Mouse (Mus musculus) lung, postnatal 10 days (tissue): Measurements from ENCODE around the gene Tgds.
A peak's percentile ranks its signal among the peaks of the same experiment; 100 is the strongest.
"Not testable (repeated sequence)": the region's sequence is repeated elsewhere in the genome, so short reads cannot be mapped to it uniquely, and the experiment has no call there.

Experiments
- DNase-seq: peaks from one replicate; pipeline ENCODE4 v3.0.0; 2021

The Tgds gene

DNA sequence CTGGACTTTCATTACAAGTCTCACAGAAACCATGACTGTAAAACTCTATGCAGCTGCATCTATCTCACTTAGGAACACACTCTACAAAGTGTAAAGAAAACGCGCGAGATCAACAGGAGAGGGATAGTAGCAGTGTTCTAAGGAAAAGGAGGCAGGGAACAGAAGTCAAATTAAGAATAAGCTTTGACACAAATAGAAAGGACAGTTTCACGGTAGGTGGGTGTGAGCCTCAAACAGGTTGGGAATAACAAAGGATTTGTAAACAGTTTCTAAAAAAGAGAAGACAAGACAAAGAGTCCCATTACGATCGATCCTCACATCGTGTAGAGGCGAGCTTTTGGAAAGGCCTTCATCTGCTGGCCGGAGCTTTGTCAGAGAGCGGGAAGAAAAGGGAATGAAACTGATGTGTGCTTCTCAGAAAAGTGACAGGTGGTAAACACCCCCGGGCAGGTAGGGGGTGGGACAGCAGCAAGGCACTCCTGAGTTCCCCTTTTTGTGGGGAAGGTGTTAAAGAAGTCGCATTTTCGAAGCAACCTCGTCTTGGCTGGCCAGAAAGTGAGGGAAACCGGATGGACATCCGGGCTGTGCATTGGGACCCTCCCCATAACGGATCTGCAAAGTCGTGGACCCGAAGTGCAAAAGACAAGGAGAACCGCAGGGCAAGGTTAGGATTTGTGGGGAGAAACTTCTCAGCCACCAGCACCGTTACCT lies 469 bp downstream of the Tgds start:
- DNase-seq: no peak

DNA sequence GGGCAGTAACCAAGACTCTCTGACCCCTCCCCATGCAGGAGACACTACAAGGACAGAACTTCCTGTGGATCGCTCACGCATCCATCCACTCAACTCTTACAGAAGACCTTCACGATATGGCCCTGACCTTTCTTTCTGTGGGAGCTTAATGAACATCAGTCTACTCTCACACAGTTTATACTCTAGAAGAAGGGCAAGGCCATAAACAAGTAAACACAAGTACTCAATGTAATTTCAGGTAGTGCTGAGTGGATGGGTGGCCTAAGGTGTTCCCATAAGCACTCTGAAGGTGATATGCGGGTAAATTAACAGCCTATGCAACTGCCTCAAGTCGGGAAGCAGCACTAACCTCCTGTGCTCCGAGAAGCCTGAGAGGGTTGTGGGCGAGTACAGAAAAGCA lies 1.1 kb downstream of the Tgds start:
- no peak for DNase-seq

DNA sequence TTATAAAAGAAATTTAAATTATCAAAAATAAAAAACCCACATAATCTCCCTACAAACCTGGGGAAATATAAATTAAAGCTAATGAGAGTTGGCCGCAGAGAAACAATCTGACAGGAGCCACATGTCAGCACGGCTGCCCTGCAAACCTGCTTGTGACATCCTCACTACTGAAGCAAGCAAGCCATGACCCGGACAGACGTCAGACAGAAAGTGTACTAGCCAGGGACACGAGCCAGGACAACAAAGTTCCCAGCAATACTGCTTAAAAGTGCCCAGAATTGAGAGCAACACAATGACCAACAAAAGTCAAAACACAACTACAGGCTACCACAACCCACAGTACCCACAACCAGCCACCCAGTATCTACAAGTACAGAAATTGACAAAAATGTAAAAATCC lies 6.3 kb downstream of the Tgds start:
- no peak for DNase-seq

DNA sequence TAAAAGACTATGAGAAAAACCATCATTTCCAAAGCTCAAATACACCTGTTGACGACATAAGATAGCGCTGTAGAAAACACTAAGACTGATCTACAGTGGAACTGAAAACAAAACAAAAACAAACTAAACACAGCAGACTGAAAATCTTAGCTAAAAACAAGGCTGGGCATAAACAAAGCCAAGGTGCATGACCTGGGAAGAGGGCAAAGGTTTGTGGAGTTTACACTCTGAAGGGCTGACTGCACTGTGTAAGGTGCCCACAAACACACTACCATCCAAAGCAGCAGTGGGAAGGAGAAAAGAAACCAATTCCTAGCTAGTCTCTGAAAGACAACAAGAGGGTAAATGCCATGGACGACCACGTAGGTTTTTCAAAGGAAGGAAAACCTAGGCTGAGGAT lies 7.8 kb downstream of the Tgds start:
- no peak for DNase-seq

DNA sequence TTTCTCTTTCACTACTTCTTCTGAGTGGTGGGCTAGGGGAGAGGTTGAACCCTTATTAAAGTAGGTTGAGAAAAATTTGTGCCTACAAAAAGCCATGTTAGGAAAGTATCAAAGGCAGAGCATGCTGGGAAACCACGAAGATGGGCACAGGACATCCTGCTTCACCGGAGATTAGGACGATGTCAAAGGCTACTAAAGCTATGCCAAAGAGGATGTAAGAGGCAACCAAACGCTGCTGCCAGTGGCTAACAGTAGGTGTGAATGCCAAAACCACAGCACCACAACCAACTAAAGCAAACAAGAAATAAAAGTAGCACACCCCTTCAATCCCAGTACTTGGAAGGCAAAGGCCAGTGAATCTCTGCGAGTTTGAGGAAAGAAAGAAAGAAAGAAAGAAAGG lies 8.4 kb downstream of the Tgds start:
- no peak for DNase-seq

DNA sequence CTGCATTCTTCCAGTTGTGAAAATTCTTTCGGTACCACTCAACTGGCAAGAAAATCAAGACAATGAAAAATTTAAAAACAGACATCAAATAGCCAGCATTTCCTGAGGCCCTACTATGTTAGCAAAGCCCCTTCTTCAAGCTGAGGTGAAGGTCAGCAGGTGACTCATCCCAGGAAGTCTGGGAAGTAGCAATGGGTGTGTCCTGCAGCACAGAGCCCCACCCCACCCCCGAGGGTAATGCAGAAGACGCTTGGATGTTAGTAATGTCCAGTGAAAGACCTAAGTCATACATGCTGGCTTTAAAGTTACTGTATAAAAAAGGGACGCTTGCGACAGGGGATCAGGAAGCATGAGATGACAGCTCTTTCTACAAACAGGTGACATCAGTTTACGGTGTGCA lies 19.4 kb downstream of the Tgds start:
- no peak for DNase-seq

DNA sequence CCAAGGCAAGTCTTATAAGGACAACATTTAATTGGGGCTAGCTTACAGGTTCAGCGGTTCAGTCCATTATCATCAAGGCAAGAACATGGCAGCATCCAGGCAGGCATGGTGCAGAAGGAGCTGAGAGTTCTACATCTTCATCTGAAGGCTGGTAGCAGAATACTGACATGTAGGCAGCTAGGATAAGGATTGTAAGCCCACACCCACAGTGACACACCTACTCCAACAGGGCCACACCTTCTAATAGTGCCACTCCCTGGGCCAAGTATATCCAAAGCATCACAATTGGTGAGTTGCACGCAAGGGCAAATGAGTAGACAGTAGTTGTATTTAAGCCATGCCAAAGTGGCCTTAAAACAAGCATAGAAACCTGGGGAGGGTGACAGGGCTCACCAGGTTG lies 25.1 kb downstream of the Tgds start:
- not testable (repeated sequence) for DNase-seq

DNA sequence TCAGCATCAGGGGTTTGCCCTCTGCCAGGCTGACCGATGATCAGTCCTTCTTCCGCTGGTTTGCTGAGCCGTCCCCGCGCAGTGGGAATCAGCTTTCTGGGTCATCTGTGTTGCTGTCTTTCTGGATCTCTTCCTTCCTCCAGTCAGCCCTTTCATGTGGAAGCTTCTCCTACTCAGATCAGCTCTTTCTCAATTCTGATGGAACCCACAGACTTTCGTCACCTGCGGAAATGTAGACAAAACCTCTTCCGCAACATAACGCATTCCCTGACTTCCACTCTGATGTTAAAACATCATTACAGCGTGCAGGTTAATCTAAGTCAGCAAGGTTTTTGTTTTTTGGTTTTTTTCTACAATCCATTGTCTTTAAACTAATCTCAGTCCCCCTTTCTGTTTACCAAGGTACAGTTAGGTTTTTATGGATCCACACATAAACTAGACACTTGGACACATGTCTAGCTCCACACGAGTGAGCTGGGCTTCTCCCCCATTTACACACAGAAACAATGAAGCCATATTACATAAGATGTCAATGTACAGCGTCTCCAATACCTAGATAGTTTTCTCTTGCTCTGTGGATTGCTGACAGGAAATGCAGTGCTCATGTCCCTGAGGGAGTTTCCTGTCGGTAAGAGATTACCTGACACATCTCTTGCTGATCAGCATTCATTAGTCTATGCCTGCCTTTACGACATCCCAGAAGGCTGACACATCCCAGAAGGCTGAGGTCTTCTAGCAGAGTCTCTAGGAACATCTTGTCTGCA lies 31.1 kb downstream of the Tgds start:
- no peak for DNase-seq

DNA sequence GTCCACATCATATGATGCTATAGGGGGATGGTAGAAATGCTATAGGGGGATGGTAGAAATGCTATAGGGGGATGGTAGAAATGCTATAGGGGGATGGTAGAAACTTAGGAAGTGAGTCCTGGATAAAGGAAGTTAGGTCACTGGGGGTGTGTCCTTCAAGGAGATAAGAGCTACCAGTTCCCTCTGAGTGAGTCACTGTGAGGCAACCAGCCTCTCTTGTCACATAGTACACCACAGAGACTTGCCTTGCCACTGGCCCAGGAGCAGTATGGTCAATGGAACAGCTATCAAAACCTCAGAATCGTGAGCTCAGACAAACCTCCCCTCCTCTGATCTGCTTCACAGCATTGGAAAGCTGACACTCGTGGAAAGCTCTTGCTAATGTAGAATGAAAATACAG lies 34.3 kb downstream of the Tgds start:
- no peak for DNase-seq

DNA sequence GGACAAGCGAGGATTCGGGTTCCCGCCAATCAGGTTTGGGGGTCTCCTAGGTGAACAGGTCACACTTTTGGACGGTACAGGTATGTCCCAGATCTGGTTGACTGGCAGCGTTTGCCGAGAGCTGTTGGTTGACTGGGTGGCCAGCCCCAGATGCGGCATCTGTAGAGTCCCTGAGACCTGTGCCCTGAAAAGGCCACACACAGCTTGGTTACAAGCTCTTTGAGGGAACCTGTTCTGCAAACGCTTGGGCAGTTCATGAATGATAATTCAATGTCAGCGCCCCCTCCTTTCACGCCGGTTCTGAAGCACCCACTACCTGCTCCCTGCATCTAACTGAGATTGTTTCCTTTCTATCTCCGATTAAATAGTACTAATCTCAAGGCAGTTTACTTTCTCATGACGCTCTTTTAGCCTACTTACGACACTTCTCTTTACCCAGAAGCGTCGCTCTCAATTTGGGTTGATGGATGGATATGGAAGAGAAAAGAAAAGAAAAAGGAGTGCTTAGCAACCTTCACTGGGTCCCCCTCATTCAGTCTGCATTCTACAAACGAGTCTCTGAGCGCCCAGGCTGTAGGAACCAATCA lies 42.7 kb downstream of the Tgds start:
- no peak for DNase-seq

DNA sequence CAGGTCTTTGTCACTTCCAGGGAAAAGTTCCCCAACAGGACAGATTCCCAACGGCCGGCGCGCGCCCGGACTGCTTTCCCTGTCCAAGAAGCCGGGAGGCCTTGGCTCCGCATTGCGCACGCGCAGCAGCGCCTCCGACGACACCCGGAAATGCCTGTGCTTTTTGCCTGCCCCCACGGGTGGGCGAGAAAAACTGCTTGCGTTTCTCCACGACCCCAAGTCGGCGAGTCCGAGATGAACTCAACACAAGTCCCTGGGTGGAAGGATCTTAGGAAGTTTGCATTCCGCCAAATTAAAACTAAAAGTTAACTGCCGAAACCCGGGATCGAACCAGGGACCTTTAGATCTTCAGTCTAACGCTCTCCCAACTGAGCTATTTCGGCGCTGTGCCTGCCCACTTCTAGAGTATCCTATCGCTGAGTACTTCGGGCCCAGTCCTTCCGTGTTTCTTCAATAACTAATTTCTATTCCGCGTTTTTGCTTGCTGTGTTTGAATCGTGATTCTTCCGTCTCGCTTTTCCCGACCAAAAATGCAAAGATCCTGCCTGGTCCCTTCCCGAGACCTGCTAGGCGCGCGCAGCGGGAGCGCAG lies 43.2 kb downstream of the Tgds start:
- peak; percentile 96 for DNase-seq

DNA sequence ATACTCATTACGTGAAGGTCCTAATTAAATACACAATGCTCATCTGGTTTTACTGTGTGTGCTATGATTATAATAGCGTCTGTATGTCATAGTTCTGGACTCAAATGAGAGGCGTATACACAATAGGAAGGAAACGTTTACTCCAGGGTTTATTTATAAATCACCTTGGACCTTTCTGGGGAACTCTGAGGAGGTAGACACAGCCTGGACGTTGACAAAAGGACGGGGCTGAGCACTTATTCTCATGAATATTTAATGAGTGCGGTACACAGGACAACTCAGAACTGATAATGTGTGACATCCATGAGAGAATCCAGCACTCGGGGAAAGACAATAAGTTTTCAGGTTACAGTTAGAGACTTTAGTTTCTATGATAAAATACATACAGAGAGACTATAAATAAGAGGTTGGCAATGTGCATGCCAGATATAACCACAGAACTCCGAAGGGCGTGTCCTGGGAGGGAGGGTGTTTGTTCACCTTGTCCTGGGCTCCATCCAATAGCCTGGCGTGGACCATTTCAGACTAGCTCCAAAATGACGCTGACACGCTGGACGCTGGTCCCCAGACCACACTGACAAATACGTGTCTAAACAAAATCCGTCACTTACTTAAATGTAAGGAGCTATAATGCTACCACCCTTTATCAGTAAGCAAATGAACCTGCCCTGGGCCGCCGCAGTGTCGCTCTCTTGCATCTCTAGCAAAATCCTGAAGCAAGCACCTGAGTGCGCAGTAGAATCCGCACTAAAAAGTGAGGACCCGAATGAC lies 43.9 kb downstream of the Tgds start:
- DNase-seq: peak; percentile 49

DNA sequence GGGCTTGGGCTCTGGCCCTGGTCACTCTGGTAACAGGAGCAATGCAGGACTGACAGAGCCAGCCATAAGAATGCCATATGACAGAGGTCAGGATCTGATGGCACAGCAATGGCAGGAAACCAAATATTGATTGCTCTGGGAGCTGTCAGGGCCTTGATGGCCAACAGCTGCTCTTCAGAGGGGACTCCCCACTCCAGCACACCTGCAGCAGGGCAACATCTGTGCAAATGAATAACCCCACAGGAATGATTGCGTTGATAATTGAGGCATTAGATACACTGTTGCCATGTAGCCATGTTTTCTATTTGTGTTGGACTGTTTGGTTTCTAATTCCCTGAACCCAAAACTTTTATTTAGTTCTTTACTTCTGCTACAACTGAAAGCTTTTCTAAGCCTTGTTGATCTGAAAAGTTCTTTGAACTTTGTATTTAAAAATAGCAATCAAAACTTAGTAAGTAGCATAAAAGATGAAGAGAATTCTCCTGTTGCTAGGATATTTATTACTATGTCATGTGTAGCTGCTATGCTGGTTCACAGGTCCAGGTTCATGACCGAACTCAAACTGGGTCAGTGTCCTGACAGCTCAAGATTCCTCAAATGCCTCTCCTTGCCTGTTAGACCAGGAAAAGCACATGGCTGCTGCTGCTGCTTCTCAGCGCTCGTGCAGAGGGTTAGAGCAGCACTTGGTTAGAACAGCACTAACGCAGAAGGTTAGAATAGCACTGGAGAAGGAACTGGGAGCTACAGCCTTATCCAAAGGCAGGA lies 46.1 kb downstream of the Tgds start:
- DNase-seq: no peak

DNA sequence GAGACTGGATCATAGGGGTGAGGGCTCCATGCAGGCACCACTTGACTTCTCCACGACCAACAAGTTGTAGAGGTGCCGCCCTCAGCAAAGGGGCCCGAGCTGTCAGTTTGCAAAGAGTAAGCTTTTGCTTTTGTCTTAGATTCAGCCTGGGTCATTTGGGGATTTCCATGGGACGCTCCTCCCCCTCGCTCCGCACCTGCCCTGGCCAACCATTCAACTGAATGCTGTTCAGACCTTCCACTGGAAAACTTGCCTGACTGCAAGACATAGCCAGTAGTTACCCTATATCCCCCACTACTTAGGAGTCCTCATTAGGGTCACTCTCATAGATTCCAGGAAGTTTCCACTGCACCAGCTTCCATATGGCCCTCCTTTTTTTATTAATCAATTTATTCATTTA lies 48.7 kb downstream of the Tgds start:
- DNase-seq: no peak

DNA sequence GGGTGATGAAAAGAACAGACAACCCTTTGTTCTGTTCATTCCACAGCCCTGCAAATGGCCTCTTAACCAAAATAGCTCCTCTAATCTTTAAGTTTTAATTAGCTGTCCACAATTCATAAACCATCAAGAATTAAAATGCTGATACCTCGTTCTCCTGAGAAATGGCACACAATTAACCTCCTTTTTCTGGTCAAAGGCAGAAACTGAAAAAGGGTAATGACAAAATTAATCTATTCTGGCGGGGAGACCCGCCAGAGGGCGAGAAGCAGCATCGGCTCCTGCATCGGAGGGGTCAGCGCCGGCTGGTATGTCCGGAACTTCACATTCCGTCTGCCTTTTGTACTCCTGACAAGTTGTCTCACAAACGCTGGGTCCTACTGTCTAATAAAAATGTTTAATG lies 51.9 kb downstream of the Tgds start:
- no peak for DNase-seq

DNA sequence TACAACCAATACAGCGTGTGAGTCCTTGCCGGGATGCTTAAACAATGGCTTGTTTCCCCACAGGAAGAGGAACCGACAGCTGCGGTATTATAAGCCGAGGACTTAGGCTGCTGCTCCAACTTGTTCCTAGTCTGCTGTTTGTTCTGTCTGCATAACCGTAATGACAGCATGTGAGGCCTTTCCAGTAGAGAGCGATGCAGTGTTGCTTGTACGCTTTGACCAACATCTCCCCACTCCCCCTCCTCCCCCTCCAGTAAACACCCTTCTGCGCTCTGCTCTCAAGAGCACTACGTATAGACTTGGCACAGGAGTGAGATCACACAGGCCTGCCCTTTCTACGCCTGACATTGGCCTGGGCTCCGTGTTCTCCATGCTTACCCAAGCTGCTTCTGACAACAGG lies 62.5 kb downstream of the Tgds start:
- peak; percentile 15 for DNase-seq

DNA sequence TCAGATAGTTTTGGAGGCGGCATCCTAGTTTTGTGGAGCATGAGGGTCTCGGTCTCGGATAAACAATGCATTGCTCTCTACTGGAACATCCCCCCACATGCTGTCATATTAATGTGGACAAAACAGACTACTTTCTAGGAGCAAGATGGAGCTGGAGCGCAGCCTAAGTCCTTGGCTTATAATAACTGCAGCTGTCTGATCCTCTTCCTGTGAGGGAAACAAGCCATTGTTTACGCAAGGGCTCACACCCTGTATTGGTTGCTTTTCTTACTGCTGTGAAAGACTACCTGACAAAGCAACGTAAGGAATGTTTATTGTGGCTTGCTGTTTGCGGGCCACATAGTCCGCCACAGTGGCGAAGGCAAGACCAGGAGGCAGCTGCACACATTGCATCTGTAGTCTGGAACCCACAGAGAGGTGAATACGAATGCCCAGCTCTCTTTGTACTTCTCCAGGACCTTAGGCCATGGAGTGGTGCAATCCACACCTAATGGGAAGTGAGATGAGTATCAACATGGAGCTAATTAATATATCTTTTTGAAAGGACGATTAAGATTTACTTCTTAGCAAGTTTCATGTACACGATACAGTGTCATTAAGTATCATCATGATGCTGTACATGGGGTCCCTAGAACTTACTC lies 63.0 kb downstream of the Tgds start:
- peak; percentile 27 for DNase-seq
